Mouse (Mus musculus) midbrain, embryonic 16.5 days (tissue): ENCODE results near the gene Trim46. TPM values are rescaled to one million over a fixed set of nuclear protein-coding genes. Genes with fewer than 3 reads are reported as not detected.
A peak's percentile ranks its signal among the peaks of the same experiment; 100 is the strongest.

Experiments
- ATAC-seq: fragments of 200-750 bp; cut with Nextera tagmentation; 2 replicates; pipeline ENCODE4 v1.8.0; 2017; ENCODE audit warnings: moderate TSS enrichment
- H3K27ac ChIP-seq: fragments of 300-500 bp; sonication (generic); 2 replicates; pipeline ENCODE4 v1.5.1; 2014; ENCODE audit warnings: mild to moderate bottlenecking, low read length, mixed read lengths
- H3K27me3 ChIP-seq: fragments of 300-500 bp; sonication (generic); 2 replicates; pipeline ENCODE4 v1.6.1; 2014; ENCODE audit warnings: low read depth, low read length, mixed read lengths; ENCODE audit not compliant: control insufficient read depth, insufficient read depth
- H3K36me3 ChIP-seq: fragments of 300-500 bp; sonication (generic); 2 replicates; pipeline ENCODE4 v1.6.1; 2014; ENCODE audit warnings: mild to moderate bottlenecking, low read length, moderate library complexity, mixed read lengths; ENCODE audit not compliant: control insufficient read depth, insufficient read depth
- H3K4me1 ChIP-seq: fragments of 300-500 bp; sonication (generic); 2 replicates; pipeline ENCODE4 v1.6.1; 2014; ENCODE audit warnings: mild to moderate bottlenecking, low read length, mixed read lengths; ENCODE audit not compliant: control insufficient read depth, insufficient read depth
- H3K4me2 ChIP-seq: fragments of 300-500 bp; sonication (generic); 2 replicates; pipeline ENCODE4 v1.6.1; 2014; ENCODE audit warnings: mild to moderate bottlenecking, low read length, mixed read lengths
- H3K4me3 ChIP-seq: fragments of 300-500 bp; sonication (generic); 2 replicates; pipeline ENCODE4 v1.5.1; 2014; ENCODE audit warnings: low read depth, mild to moderate bottlenecking, low read length, moderate library complexity, mixed read lengths
- H3K9ac ChIP-seq: fragments of 300-500 bp; sonication (generic); 2 replicates; pipeline ENCODE4 v1.6.1; 2014; ENCODE audit warnings: low read depth, low read length, mixed read lengths
- H3K9me3 ChIP-seq: fragments of 300-500 bp; sonication (generic); replicated peaks from 2 replicates; pipeline ENCODE4 v1.6.1; 2014; ENCODE audit warnings: mild to moderate bottlenecking, low read length, mixed read lengths; ENCODE audit not compliant: control insufficient read depth, poor library complexity, severe bottlenecking
- WGBS: fragments of 180-500 bp; shearing (Covaris S2); extraction: QIAGEN DNeasy Blood & Tissue Kit; methylation state at CpG from one replicate; pipeline ENCODE4 v1.1.7; 2014; 5-methylcytosine and 5-hydroxymethylcytosine counted together
- polyA plus RNA-seq: library from polyadenylated mRNA; unstranded; fragments of >200 nt; fragmentation: Nextera tagmentation; extraction: Ambion mirVana; gene quantifications from 2 replicates; pipeline ENCODE4 v1.2.1, GENCODE M21; 2015

Trim46 gene
- polyA plus RNA-seq, 1 experiment from 2014 or later, result 91.2 TPM

DNA sequence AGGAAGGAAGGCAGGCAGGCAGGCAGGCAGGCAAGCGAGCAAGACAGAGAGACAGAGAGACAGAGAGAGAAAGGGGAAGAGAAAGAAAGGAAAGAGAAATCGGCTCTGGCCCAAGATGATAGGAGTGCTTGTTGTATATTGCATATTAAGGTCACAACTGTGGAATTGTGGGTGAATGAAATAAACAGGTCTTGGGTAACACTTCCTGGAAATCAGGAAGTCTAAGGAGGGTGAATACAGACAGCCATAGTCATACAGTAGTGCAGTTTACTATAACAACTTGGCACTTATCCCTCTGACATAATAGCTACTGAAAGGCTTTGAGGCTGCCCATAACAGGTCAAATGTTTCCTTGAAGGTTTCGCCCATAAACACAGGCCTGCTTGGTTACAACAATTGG lies 46.3 kb downstream of the Trim46 start:
- H3K4me1 ChIP-seq, result peaks cover 15% of the 10 kb centered on the region
- no peaks in the 10 kb centered on the region for H3K27me3 ChIP-seq
- H3K4me3 ChIP-seq, result no peak overlapping the region
- no peak for ATAC-seq
- peaks cover 5% of the 10 kb centered on the region; the same call in 1 of the 2 replicates for H3K36me3 ChIP-seq
- WGBS, result 81% methylated on average over 3 of the region's 3 CpGs
- H3K9me3 ChIP-seq, result no peaks in the 10 kb centered on the region
- H3K4me2 ChIP-seq, result no peak overlapping the region
- no peak overlapping the region for H3K27ac ChIP-seq
- H3K9ac ChIP-seq, result no peak overlapping the region

DNA sequence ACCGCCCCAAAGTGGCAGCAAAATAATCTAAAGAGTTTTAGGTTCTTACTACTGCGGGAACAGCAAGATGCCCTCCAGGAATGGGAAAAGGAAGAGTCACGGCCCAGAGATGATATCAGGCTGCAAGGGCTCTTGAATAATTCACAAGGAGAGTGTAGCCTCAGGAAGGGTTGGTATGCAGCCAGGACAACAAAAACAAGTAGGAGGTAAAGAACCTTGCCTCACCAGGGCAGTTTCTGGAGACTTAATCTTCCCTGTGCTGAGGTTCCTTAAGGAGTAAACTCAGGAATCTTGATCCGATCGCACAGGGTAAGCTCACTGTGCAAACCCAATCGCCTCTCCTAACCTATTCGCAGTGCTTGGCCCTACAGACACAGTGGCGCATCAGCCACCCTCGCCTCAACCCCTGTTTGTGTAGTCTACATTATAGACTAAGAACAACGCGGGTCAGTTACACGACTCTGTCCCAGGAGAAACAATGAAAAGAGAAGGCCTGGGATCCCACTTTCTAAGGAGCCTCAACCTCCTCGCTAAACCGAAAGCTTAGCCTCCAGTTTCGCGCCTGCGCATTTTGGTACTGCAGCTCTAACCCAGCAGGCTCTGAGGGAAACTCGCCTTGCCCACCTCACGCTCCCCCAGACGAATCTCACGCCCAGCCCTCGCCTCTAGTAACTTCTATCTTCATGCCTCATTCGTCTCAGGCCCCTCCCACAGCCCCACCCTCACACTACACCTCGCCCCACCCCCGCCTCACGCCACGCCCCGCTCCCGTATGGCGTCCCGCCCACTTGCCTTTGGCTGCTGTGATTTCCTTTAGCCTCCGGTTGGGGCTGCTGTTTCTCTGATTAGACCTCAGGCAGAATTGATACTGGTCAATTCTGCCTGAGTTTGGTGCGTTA lies 49.9 kb downstream of the Trim46 start:
- Histone ChIP-seq H3K4me2 (peak overlapping the region; percentile 81), H3K9me3 (no peaks in the 10 kb centered on the region)
- 6% methylated on average over 33 of the region's 33 CpGs for WGBS

DNA sequence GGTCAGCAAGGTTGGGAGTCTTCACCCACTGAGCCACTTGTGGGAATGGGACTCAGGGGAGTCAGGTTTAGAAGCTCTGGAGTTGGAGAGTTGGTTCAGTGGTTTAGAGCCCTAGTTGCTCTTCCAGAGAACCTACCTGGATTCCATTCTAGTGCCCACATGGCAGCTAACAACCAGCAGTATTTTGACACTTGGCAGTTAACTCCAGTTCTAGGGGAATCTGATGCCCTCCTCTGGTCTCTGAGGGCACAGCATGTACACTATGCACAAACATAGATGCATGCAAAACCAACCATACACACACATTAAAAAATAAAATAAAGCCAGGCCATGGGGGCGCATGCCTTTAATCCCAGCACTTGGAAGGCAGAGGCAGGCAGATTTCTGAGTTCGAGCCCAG lies 52.3 kb downstream of the Trim46 start:
- Histone ChIP-seq H3K27ac (no peak overlapping the region), H3K27me3 (no peaks in the 10 kb centered on the region), H3K4me2 (no peak overlapping the region), H3K36me3 (no peaks in the 10 kb centered on the region), H3K4me3 (no peak overlapping the region), H3K9ac (no peak overlapping the region), H3K4me1 (peaks cover 10% of the 10 kb centered on the region), H3K9me3 (no peaks in the 10 kb centered on the region)
- 88% methylated on average over 2 of the region's 2 CpGs for WGBS
- no peak for ATAC-seq

More for the DNA sequence above, 49.9 kb downstream of the Trim46 start:
- Histone ChIP-seq H3K4me1 (peaks cover 10% of the 10 kb centered on the region), H3K4me3 (peak overlapping the region; percentile 41), H3K9ac (peak overlapping the region; percentile 70), H3K27me3 (no peaks in the 10 kb centered on the region), H3K27ac (peak overlapping the region; percentile 74), H3K36me3 (no peaks in the 10 kb centered on the region)
- ATAC-seq, result peak; percentile 90

DNA sequence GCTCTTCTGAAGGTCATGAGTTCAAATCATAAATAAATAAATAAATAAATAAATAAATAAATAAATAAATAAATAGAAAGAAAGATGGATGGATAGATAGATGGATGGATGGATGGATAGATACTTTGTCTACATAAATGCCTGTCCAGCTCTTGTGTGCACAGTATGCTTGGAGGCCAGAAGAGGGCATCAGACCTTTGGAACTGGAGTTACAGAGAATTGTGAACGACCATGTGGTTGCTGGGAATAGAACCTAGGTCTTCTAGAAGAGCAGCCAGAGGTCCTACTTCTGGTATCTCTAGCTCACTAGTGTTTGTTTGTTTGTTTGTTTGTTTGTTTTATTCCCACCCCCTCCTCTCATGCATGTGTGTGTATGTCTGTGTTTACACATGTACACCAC lies 52.8 kb downstream of the Trim46 start:
- peaks cover 10% of the 10 kb centered on the region for H3K4me1 ChIP-seq
- no peak overlapping the region for H3K9ac ChIP-seq
- no peaks in the 10 kb centered on the region for H3K36me3 ChIP-seq
- H3K27ac ChIP-seq, result no peak overlapping the region
- H3K27me3 ChIP-seq, result no peaks in the 10 kb centered on the region
- H3K4me2 ChIP-seq, result no peak overlapping the region
- WGBS, result 65% methylated on average over 1 of the region's 1 CpGs
- no peak for ATAC-seq
- H3K4me3 ChIP-seq, result no peak overlapping the region
- H3K9me3 ChIP-seq, result no peaks in the 10 kb centered on the region

DNA sequence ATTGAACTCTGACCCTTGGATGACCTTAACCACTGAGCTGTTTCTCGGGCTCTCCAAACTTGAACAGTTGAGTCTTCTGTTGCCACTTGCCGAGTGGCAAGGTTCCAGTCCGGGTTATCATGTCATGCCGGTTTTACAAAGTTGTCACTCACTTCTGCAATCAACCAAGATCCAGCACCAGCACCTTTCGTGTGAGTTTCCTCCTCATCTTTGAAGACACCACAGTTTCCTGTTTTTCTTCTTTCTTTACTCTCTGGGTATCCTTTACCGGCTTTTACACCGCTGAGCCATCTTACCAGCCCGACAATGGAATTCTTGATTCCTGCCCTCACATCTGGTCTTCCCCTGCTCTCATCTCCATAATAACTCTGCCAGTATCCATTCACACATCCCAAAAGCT lies 55.7 kb downstream of the Trim46 start:
- Histone ChIP-seq H3K27ac (no peak overlapping the region), H3K4me1 (no peaks in the 10 kb centered on the region), H3K27me3 (no peaks in the 10 kb centered on the region), H3K9ac (no peak overlapping the region), H3K36me3 (0 out of 2 replicates have a peak, but pooled peaks cover 3% of the 10 kb centered on the region), H3K4me3 (no peak overlapping the region), H3K4me2 (no peak overlapping the region), H3K9me3 (no peaks in the 10 kb centered on the region)
- ATAC-seq, result no peak
- WGBS, result 88% methylated on average over 8 of the region's 8 CpGs

DNA sequence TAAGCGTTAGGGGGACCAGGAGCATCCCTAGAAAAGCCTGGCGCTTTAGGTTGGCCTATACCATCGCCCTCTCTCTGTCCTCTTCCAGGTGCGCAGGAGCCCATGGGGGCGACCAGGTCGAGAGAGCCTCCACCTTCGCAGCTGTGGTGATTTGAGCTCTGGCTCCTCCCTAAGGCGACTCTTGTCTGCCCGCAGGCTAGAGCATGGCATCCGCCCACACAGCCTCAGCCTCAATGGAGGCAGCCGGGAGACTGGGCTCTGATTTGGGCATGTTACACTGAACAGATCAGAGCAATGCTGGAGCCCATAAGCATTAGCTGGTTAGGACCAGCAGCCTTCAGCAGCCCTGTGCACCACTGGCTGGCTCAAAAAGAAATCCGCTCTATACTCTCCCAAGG lies 57.6 kb downstream of the Trim46 start:
- no peak overlapping the region for H3K4me2 ChIP-seq
- WGBS, result 66% methylated on average over 12 of the region's 12 CpGs
- 0 out of 2 replicates have a peak, but pooled peaks cover 3% of the 10 kb centered on the region for H3K36me3 ChIP-seq
- H3K9ac ChIP-seq, result no peak overlapping the region
- no peaks in the 10 kb centered on the region for H3K9me3 ChIP-seq
- H3K27ac ChIP-seq, result no peak overlapping the region
- H3K4me1 ChIP-seq, result peaks cover 18% of the 10 kb centered on the region
- H3K27me3 ChIP-seq, result no peaks in the 10 kb centered on the region
- no peak overlapping the region for H3K4me3 ChIP-seq
- no peak for ATAC-seq

DNA sequence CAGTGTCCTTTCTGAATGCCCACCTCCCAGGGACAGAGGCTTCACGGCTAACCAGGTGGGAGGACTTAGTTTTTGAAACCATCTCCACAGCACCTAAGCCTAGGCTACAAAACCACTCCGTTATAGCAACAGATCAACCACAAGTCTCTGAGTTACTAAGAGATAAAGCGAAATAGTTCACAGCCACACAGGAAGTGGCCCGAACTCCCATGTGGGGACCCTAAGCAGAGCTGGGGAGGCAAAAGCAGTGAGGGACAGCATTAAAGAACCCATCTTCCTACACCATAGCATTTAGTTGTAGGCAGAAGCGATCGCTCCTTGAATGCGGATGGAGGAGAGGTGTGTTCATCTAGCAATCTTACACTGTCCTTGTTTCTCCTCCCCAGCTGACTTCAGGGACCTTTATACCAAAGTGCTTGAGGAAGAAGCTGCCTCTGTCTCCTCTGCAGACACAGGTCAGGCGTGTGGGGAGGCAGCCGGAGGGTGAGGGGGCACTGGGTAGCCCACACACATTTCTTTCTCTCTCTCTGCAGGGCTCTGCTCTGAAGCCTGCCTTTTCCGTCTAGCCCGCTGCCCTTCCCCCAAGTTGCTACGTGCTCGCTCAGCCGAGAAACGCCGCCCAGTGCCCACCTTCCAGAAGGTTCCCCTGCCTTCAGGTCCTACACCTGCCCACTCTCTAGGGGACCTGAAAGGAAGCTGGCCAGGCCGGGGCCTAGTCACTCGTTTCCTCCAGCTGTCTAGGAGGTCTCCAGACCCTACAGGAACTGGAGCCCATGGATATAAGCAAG lies 58.2 kb downstream of the Trim46 start:
- Histone ChIP-seq H3K9me3 (no peaks in the 10 kb centered on the region), H3K4me1 (peaks cover 19% of the 10 kb centered on the region), H3K36me3 (0 out of 2 replicates have a peak, but pooled peaks cover 3% of the 10 kb centered on the region), H3K4me3 (no peak overlapping the region), H3K27me3 (no peaks in the 10 kb centered on the region), H3K4me2 (no peak overlapping the region), H3K9ac (no peak overlapping the region), H3K27ac (no peak overlapping the region)
- ATAC-seq, result no peak
- WGBS, result 61% methylated on average over 18 of the region's 18 CpGs

DNA sequence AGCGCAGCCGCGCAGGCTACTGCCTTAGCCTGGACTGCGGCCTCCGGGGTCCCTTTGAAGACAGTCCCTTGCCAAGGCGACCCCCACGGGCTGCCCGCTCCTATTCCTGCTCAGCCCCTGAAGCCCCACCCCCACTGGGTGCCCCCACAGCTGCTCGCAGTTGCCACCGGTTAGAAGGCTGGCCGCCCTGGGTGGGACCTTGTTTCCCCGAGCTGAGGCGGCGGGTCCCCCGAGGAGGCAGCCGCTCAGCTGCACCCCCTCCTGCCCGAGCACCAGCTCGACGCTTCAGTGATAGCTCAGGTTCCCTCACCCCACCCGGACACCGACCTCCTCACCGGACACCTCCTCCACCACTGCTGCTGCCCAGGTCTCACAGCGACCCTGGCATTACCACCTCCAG lies 58.9 kb downstream of the Trim46 start:
- 36% methylated on average over 20 of the region's 23 CpGs for WGBS
- ATAC-seq, result no peak
- H3K9ac ChIP-seq, result no peak overlapping the region

More for the DNA sequence above, 58.9 kb downstream of the Trim46 start:
- Histone ChIP-seq H3K4me1 (peaks cover 19% of the 10 kb centered on the region), H3K27me3 (no peaks in the 10 kb centered on the region), H3K4me2 (no peak overlapping the region), H3K27ac (no peak overlapping the region), H3K4me3 (no peak overlapping the region), H3K9me3 (no peaks in the 10 kb centered on the region), H3K36me3 (0 out of 2 replicates have a peak, but pooled peaks cover 3% of the 10 kb centered on the region)
